Mouse (Mus musculus): ENCODE measurements around the gene Slc35c1. TPM values are rescaled to one million over a fixed set of nuclear protein-coding genes. Genes with fewer than 3 reads are reported as not detected.

Gene Slc35c1
- polyA plus RNA-seq, 1 experiment from 2014 or later: 8.6 TPM

DNA sequence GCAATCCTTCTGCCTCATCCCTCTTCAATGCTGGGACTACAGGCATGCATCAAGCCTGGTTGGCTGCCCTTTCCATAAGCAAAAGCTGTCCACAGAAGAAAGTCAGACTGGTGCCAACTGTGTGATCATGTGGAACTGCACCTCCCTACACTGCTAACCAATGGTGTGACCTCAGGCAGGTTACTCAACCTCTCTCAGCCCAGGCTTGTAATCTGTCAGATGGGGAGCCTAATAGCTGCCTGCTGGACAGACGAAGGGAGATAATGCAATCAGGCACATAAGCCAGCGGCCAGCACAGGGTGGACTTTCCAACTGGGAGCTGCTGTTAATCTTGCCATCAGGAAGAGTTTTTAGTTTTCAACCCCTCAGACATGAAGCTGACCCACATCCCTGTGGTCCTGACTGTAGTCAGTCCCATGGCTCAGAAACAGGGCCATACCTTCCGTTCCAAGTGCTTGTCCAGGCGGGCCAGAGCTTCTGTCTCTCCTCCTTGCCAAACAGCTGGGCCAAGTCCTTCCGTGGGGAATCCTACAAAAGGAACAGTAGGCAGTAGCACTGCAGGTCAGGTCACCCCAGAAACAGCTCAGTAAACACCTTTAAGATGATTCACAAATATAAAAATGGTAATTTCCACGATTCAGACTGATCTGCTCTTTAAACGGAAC is 38.5 kb downstream of the Slc35c1 start:
- no peak overlapping the region for H3K4me2 ChIP-seq
- 88% methylated on average over 7 of the region's 7 CpGs for WGBS (ENCODE audit: insufficient replicate concordance)
- H3K4me3 ChIP-seq (ENCODE audit: low read depth, low read length): no peak overlapping the region
- peaks cover 26% of the 10 kb centered on the region for H3K4me1 ChIP-seq (ENCODE audit: control insufficient read depth, insufficient read depth, low read length)
- no peak overlapping the region for H3K9ac ChIP-seq (ENCODE audit: low read depth, low read length)
- H3K9me3 ChIP-seq (replicated peaks; ENCODE audit: control insufficient read depth, low read length): no peaks in the 10 kb centered on the region
- H3K27ac ChIP-seq (ENCODE audit: low read depth, low read length): no peak overlapping the region
- ATAC-seq (replicated peaks; ENCODE audit: insufficient number of reproducible peaks, low FRiP score, low TSS enrichment): no peak
- peaks cover 18% of the 10 kb centered on the region for H3K36me3 ChIP-seq (ENCODE audit: control insufficient read depth, insufficient read depth, low read length)
- no peaks in the 10 kb centered on the region for H3K27me3 ChIP-seq (ENCODE audit: control insufficient read depth, insufficient read depth, low read length)

DNA sequence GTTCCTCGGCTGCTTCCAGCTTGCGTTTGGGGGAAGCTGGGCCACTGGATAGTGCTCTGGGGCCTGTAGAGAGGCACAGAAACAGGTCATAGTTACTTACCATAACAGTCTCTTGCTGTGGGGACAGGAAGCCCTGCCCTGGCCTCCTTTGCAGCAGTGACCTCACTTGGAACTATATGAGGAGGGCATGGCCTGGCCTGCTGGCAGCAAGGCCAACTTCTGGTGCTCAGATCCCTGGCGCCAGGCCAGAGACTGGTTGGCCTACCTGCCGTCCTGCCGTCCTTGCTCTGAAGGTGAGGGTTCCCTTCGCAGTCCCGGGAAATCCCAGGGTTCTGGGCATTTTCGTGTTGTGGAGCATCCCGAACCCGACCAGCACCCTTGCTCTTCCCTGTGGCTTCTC is 48.6 kb downstream of the Slc35c1 start:
- ATAC-seq (replicated peaks; ENCODE audit: insufficient number of reproducible peaks, low FRiP score, low TSS enrichment): no peak
- Histone ChIP-seq H3K27ac (ENCODE audit: low read depth, low read length) (no peak overlapping the region), H3K4me2 (no peak overlapping the region), H3K36me3 (ENCODE audit: control insufficient read depth, insufficient read depth, low read length) (peaks cover 57% of the 10 kb centered on the region), H3K4me1 (ENCODE audit: control insufficient read depth, insufficient read depth, low read length) (no peaks in the 10 kb centered on the region), H3K9ac (ENCODE audit: low read depth, low read length) (no peak overlapping the region), H3K4me3 (ENCODE audit: low read depth, low read length) (no peak overlapping the region), H3K27me3 (ENCODE audit: control insufficient read depth, insufficient read depth, low read length) (no peaks in the 10 kb centered on the region), H3K9me3 (replicated peaks; ENCODE audit: control insufficient read depth, low read length) (no peaks in the 10 kb centered on the region)
- WGBS (ENCODE audit: insufficient replicate concordance): 93% methylated on average over 10 of the region's 10 CpGs

DNA sequence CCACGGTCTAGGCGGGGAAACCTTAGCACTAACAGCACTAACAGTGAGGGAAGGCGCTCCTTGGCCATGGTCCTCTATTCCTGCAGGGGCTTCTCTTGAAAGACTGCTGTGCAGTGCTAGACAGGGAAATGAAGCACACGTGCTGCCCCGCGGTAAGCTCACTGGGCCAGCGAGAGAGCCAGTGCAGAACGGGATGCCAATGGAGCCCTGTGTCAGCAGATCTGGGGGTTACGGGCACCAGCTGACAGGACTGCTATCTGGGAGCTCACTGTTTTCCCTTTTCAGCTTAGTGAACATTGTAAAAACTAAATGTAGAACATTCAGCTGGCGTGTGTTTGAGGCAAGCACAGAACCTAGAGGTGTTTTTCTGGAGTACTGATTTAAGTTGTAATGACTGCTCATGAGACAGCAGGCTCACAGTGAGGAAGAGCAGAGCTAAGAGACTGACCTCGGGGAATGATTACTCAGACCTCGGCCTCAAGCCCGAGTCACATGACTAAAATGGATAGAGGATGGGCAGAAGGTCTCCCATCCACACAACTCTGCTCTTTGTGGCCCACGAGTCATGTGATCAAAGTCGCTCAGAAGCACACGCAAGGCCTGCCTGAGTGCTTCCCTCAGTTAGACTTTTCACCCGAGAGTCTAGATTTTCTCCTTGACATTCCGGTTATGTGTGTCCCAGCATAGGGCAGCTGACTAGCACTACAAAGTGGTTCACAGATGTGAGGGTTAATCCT is 51.9 kb downstream of the Slc35c1 start:
- no peaks in the 10 kb centered on the region for H3K27me3 ChIP-seq (ENCODE audit: control insufficient read depth, insufficient read depth, low read length)
- H3K9me3 ChIP-seq (replicated peaks; ENCODE audit: control insufficient read depth, low read length): no peaks in the 10 kb centered on the region
- ATAC-seq (replicated peaks; ENCODE audit: insufficient number of reproducible peaks, low FRiP score, low TSS enrichment): no peak
- H3K36me3 ChIP-seq (ENCODE audit: control insufficient read depth, insufficient read depth, low read length): peaks cover 51% of the 10 kb centered on the region
- H3K9ac ChIP-seq (ENCODE audit: low read depth, low read length): no peak overlapping the region
- 89% methylated on average over 18 of the region's 18 CpGs for WGBS (ENCODE audit: insufficient replicate concordance)
- no peak overlapping the region for H3K27ac ChIP-seq (ENCODE audit: low read depth, low read length)
- H3K4me2 ChIP-seq: no peak overlapping the region
- no peak overlapping the region for H3K4me3 ChIP-seq (ENCODE audit: low read depth, low read length)
- H3K4me1 ChIP-seq (ENCODE audit: control insufficient read depth, insufficient read depth, low read length): no peaks in the 10 kb centered on the region

DNA sequence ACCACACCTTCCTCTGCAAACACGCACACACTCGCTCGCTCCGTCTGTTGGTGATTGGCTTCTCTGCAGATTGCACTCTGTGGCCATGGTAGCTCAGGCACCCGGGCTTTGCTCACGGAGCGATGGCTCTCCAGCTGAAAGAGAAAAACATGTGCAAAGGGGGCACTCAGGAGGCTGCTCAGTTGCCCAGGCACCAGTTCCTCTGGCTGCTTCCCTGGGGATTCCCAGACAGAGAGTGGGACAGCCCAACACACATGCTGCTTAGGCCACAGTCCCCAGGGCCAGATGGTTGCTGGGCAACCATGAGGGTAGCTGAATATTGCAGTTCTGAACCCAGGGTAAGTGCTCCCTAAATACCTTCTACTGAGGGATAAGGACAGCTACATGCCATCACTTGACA is 54.7 kb downstream of the Slc35c1 start:
- Histone ChIP-seq H3K4me1 (ENCODE audit: control insufficient read depth, insufficient read depth, low read length) (peaks cover 1% of the 10 kb centered on the region; the same call in 1 of the 2 replicates), H3K4me3 (ENCODE audit: low read depth, low read length) (no peak overlapping the region), H3K9me3 (replicated peaks; ENCODE audit: control insufficient read depth, low read length) (no peaks in the 10 kb centered on the region), H3K27me3 (ENCODE audit: control insufficient read depth, insufficient read depth, low read length) (peaks cover 7% of the 10 kb centered on the region), H3K36me3 (ENCODE audit: control insufficient read depth, insufficient read depth, low read length) (peaks cover 27% of the 10 kb centered on the region), H3K9ac (ENCODE audit: low read depth, low read length) (no peak overlapping the region), H3K4me2 (no peak overlapping the region), H3K27ac (ENCODE audit: low read depth, low read length) (no peak overlapping the region)
- 95% methylated on average over 7 of the region's 7 CpGs for WGBS (ENCODE audit: insufficient replicate concordance)
- no peak for ATAC-seq (replicated peaks; ENCODE audit: insufficient number of reproducible peaks, low FRiP score, low TSS enrichment)

DNA sequence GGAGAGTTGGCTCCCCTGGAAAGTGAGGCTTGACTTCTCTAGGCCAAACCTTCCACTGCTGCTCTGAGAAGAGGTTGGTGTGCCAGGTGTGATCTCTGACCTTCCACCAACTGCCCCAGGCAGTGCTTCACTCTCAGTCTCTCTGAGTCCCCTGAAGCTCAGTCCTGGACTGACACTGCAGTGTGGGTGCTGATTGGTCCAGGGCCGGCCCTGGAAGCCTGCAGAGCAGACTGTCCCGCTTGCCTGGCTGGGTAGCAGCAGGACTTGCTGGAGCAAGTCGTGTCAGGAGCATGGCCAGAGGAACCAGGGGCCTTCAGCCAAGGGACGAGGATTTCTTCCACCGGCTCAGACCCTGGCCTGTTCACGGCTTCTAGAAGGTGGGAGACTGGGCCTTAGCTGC is 55.6 kb downstream of the Slc35c1 start:
- no peak overlapping the region for H3K4me2 ChIP-seq
- H3K36me3 ChIP-seq (ENCODE audit: control insufficient read depth, insufficient read depth, low read length): peaks cover 20% of the 10 kb centered on the region
- peaks cover 2% of the 10 kb centered on the region; the same call in 1 of the 2 replicates for H3K4me1 ChIP-seq (ENCODE audit: control insufficient read depth, insufficient read depth, low read length)
- H3K4me3 ChIP-seq (ENCODE audit: low read depth, low read length): no peak overlapping the region
- H3K27ac ChIP-seq (ENCODE audit: low read depth, low read length): no peak overlapping the region
- no peak for ATAC-seq (replicated peaks; ENCODE audit: insufficient number of reproducible peaks, low FRiP score, low TSS enrichment)
- 81% methylated on average over 6 of the region's 6 CpGs for WGBS (ENCODE audit: insufficient replicate concordance)
- H3K27me3 ChIP-seq (ENCODE audit: control insufficient read depth, insufficient read depth, low read length): peaks cover 12% of the 10 kb centered on the region
- H3K9ac ChIP-seq (ENCODE audit: low read depth, low read length): no peak overlapping the region
- H3K9me3 ChIP-seq (replicated peaks; ENCODE audit: control insufficient read depth, low read length): no peaks in the 10 kb centered on the region

DNA sequence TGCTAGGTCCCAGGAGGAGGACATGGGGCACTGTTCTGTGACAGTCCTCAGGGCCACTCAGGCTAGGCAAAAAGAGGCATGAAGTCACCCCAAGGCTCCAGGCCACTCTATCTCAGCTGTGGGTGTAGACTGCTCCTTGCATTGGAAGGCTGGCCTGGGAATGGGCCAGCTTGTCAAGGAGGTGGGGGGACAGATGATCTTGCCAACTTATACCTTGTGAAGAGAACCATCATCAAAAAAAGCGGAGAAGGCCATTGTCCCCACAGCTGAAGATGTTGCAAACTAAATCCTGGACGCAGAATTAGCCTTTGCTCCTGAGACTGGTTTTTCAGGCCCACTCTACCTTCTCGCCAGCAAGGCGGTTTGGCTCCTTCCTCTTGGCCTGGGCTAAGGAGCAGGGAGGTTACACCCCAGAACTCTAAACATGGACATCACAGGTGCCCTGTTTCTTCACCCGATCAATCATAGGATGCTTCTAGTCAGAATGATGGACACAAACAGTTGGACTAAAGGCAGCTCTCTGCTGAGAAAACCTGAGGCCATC is 56.5 kb downstream of the Slc35c1 start:
- Histone ChIP-seq H3K36me3 (ENCODE audit: control insufficient read depth, insufficient read depth, low read length) (peaks cover 11% of the 10 kb centered on the region), H3K4me3 (ENCODE audit: low read depth, low read length) (no peak overlapping the region)
- 83% methylated on average over 5 of the region's 5 CpGs for WGBS (ENCODE audit: insufficient replicate concordance)

More for the DNA sequence above, 56.5 kb downstream of the Slc35c1 start:
- no peaks in the 10 kb centered on the region for H3K9me3 ChIP-seq (replicated peaks; ENCODE audit: control insufficient read depth, low read length)
- no peak for ATAC-seq (replicated peaks; ENCODE audit: insufficient number of reproducible peaks, low FRiP score, low TSS enrichment)
- no peak overlapping the region for H3K27ac ChIP-seq (ENCODE audit: low read depth, low read length)
- no peak overlapping the region for H3K9ac ChIP-seq (ENCODE audit: low read depth, low read length)
- H3K4me2 ChIP-seq: no peak overlapping the region
- peaks cover 12% of the 10 kb centered on the region for H3K27me3 ChIP-seq (ENCODE audit: control insufficient read depth, insufficient read depth, low read length)
- H3K4me1 ChIP-seq (ENCODE audit: control insufficient read depth, insufficient read depth, low read length): peaks cover 2% of the 10 kb centered on the region; the same call in 1 of the 2 replicates

Other genes with a start within 250 kb of the Slc35c1 start
- 12.5 and 13.6 TPM in 2 replicates for gene Pex16, start 85.9 kb downstream of the Slc35c1 start, polyA plus RNA-seq (2014; fragmentation: Nextera tagmentation; extraction: Ambion mirVana)
- 0.93 and 2.0 TPM in 2 replicates for gene Large2, start 85.7 kb downstream of the Slc35c1 start, polyA plus RNA-seq (2014; fragmentation: Nextera tagmentation; extraction: Ambion mirVana)
- 0.67 and 0.89 TPM in 2 replicates for gene 1700029I15Rik, start 78.0 kb downstream of the Slc35c1 start, polyA plus RNA-seq (2014; fragmentation: Nextera tagmentation; extraction: Ambion mirVana)
- gene Mapk8ip1, start 59.3 kb downstream of the Slc35c1 start, polyA plus RNA-seq (2014; fragmentation: Nextera tagmentation; extraction: Ambion mirVana): 2.7 and 4.1 TPM in 2 replicates
- gene Cry2, start 26.5 kb downstream of the Slc35c1 start, polyA plus RNA-seq (2014; fragmentation: Nextera tagmentation; extraction: Ambion mirVana): 15.3 and 17.7 TPM in 2 replicates
- gene Chst1, start 139.2 kb upstream of the Slc35c1 start, polyA plus RNA-seq (2014; fragmentation: Nextera tagmentation; extraction: Ambion mirVana): 1.1 and 1.4 TPM in 2 replicates

Measured in heart, embryonic 11.5 days (tissue).